Mouse (Mus musculus): ENCODE results near the gene Arhgap28. TPM values are rescaled to one million over a fixed set of nuclear protein-coding genes. Genes with fewer than 3 reads are reported as not detected.
A peak's percentile ranks its signal among the peaks of the same experiment; 100 is the strongest.

The Arhgap28 gene
- polyA plus RNA-seq (2015; fragmentation: Nextera tagmentation; extraction: Ambion mirVana): 5.7 and 5.8 TPM in 2 replicates

DNA sequence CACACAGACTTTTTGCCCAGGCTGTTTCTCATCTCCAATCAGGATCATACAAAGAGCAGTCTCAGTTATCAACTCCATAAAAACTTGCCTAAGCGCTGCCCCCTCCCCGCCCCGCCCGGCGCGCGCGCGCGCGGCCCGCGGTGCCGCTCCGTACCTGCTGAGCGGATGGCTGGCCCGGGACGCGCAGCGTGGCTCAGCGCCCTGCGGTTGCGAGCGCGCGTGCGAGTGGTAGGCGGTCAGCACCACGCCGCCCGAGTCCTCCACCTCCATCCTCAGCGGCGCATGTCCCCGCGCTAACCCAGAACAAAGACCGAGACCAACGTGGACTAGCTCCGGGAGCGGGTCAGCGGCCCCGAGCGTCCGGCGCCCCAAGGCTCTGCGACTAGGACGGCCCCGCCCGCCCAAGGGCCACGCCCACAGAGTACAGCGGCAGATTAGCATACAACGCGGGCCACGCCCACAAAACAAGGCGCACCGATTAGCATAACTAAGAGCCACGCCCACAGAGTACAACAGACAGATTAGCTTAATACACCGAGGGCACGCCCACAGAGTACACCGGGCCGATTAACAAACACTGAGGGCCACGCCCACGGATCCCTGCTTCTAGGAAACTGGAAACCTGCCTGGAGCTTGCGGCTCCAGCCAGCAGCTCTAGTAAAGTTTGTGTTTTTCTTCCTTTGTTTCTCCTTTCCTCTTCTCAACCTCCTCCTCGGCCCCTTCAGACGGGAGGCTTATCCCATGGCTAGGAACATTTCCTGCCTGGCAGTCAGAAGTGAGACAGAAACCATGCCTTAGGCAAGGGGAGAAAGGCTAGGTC lies at the start of gene Arhgap28:
TSS of gene Arhgap28 (minus strand) at position 380 of the 820 bp plus-strand sequence.
- TF ChIP-seq EP300 (optimal IDR thresholded peaks at IDR 0.05): no peak
- peak; percentile 95 for DNase-seq (ENCODE audit: low spot score)
- peak within 1 kb of the TSS; percentile 73 for H3K4me2 ChIP-seq (replicated peaks; ENCODE audit: low read depth)
- H3K36me3 ChIP-seq (ENCODE audit: control insufficient read depth, insufficient read depth, low read length): no peaks in the 10 kb centered on the region
- H3K9me3 ChIP-seq (ENCODE audit: control insufficient read depth, low read length): no peaks in the 10 kb centered on the region
- H3K9ac ChIP-seq (ENCODE audit: low read length): peak within 1 kb of the TSS; percentile 70
- WGBS: under 1% methylated on average over 64 of the region's 65 CpGs
- H3K4me3 ChIP-seq (ENCODE audit: low read depth, low read length): peak within 1 kb of the TSS; percentile 65
- H3K27ac ChIP-seq (replicated peaks): peak within 1 kb of the TSS; percentile 89
- no peaks in the 10 kb centered on the region; the same call in 1 of the 2 replicates for H3K4me1 ChIP-seq (replicated peaks; ENCODE audit: control insufficient read depth, insufficient read depth)
- no peaks in the 10 kb centered on the region for H3K27me3 ChIP-seq (ENCODE audit: control insufficient read depth, insufficient read depth, low read length)
- ATAC-seq (ENCODE audit: low FRiP score, low TSS enrichment): peak; percentile 99

DNA sequence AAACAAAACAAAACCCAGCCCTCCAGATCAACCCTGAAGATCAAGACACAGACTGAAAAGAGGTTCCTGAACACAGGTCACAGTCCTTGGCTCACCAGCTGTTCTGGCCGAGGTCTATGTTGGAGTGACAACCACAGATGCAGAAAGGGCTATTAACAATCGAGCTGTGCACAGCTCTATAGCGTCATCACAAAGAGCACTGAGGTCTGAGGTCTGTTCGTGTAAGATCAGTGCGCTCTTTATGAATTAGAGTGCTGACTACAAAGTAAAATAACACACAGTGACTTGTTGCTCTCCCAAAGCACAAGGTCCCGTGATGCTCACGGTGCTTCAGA lies 42.4 kb upstream of the Arhgap28 start:
- no peaks in the 10 kb centered on the region for H3K9me3 ChIP-seq (ENCODE audit: control insufficient read depth, low read length)
- 58% methylated on average over 7 of the region's 7 CpGs for WGBS
- H3K27me3 ChIP-seq (ENCODE audit: control insufficient read depth, insufficient read depth, low read length): no peaks in the 10 kb centered on the region
- H3K4me3 ChIP-seq (ENCODE audit: low read depth, low read length): no peak overlapping the region
- ATAC-seq (ENCODE audit: low FRiP score, low TSS enrichment) (no peak), DNase-seq (ENCODE audit: low spot score) (no peak)
- no peak overlapping the region for H3K4me2 ChIP-seq (replicated peaks; ENCODE audit: low read depth)
- no peak overlapping the region for H3K9ac ChIP-seq (ENCODE audit: low read length)
- TF ChIP-seq CTCF (IDR thresholded peaks at IDR 0.05; ENCODE audit: low read depth) (no peak), EP300 (optimal IDR thresholded peaks at IDR 0.05) (no peak)
- 0 out of 2 replicates have a peak overlapping the region, but pooled peaks have one; percentile 25 for H3K27ac ChIP-seq (replicated peaks)
- 0 out of 2 replicates have a peak, but pooled peaks cover 2% of the 10 kb centered on the region for H3K4me1 ChIP-seq (replicated peaks; ENCODE audit: control insufficient read depth, insufficient read depth)
- no peaks in the 10 kb centered on the region for H3K36me3 ChIP-seq (ENCODE audit: control insufficient read depth, insufficient read depth, low read length)

DNA sequence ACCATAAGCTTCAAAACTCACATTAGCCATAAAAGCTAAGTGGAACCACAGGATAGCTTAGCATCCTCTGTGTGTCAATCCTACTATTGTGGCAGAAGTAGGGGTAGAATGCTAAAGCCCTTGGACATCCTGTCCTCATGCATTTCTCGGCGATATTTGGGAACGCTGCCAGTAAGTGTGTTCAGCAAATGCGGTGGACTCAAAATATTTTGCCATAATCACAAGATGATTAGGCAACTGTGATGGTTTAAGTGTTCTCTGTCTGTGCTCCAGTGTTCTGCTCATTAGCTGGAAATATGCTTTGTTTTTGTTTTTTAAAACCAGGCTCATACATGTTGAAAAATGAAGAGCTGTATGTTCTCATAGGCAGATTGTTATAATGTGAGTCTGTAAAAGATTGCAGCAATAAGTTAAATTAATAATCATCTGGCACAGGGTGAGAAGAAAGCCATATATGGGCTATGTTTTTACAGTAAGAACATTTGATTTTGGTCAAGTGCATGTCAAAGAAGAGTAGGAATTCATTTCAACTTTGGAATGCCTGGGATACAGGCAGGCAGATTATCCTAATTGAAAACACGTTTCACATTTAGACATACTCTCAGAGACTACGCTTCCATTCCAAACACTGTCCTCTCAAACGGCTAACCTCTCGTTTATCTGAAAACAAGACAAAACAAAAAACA lies 41.9 kb upstream of the Arhgap28 start:
- ATAC-seq (ENCODE audit: low FRiP score, low TSS enrichment): no peak; the same call in 1 of the 2 replicates
- H3K27ac ChIP-seq (replicated peaks): 0 out of 2 replicates have a peak overlapping the region, but pooled peaks have one; percentile 25
- 42% methylated on average over 8 of the region's 8 CpGs for WGBS

DNA sequence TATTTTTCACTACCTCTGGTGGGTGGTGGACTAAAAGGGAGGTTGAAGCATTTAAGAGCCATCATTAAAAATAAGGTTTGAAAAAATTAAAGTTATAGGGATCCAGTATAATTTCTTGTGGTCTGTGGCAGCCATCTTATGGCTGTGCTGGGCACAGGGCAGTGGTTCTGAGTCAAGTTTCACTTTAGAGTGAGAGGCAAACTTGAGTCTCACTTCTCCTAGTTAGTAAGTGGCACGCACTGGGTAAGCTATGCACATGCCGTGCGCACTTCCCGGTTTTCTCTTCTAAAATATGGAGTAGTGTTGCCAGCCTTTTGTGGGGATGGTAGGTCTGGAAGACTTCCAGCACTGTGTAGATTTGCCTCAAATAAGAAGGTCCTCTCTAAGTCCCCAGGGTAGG lies 38.5 kb upstream of the Arhgap28 start:
- WGBS: 97% methylated on average over 4 of the region's 4 CpGs
- H3K27me3 ChIP-seq (ENCODE audit: control insufficient read depth, insufficient read depth, low read length): no peaks in the 10 kb centered on the region
- no peaks in the 10 kb centered on the region for H3K36me3 ChIP-seq (ENCODE audit: control insufficient read depth, insufficient read depth, low read length)
- no peak overlapping the region for H3K9ac ChIP-seq (ENCODE audit: low read length)
- no peak overlapping the region for H3K4me2 ChIP-seq (replicated peaks; ENCODE audit: low read depth)
- H3K4me1 ChIP-seq (replicated peaks; ENCODE audit: control insufficient read depth, insufficient read depth): 0 out of 2 replicates have a peak, but pooled peaks cover 2% of the 10 kb centered on the region
- H3K9me3 ChIP-seq (ENCODE audit: control insufficient read depth, low read length): no peaks in the 10 kb centered on the region
- TF ChIP-seq CTCF (IDR thresholded peaks at IDR 0.05; ENCODE audit: low read depth) (no peak), EP300 (optimal IDR thresholded peaks at IDR 0.05) (no peak)
- ATAC-seq (ENCODE audit: low FRiP score, low TSS enrichment) (no peak), DNase-seq (ENCODE audit: low spot score) (no peak)
- no peak overlapping the region for H3K4me3 ChIP-seq (ENCODE audit: low read depth, low read length)
- H3K27ac ChIP-seq (replicated peaks): no peak overlapping the region

More for the DNA sequence above, 41.9 kb upstream of the Arhgap28 start:
- Histone ChIP-seq H3K4me2 (replicated peaks; ENCODE audit: low read depth) (no peak overlapping the region), H3K36me3 (ENCODE audit: control insufficient read depth, insufficient read depth, low read length) (no peaks in the 10 kb centered on the region), H3K4me3 (ENCODE audit: low read depth, low read length) (no peak overlapping the region), H3K9ac (ENCODE audit: low read length) (no peak overlapping the region), H3K4me1 (replicated peaks; ENCODE audit: control insufficient read depth, insufficient read depth) (0 out of 2 replicates have a peak, but pooled peaks cover 2% of the 10 kb centered on the region), H3K9me3 (ENCODE audit: control insufficient read depth, low read length) (no peaks in the 10 kb centered on the region), H3K27me3 (ENCODE audit: control insufficient read depth, insufficient read depth, low read length) (no peaks in the 10 kb centered on the region)
- TF ChIP-seq EP300 (optimal IDR thresholded peaks at IDR 0.05) (no peak), CTCF (IDR thresholded peaks at IDR 0.05; ENCODE audit: low read depth) (no peak)
- no peak for DNase-seq (ENCODE audit: low spot score)

DNA sequence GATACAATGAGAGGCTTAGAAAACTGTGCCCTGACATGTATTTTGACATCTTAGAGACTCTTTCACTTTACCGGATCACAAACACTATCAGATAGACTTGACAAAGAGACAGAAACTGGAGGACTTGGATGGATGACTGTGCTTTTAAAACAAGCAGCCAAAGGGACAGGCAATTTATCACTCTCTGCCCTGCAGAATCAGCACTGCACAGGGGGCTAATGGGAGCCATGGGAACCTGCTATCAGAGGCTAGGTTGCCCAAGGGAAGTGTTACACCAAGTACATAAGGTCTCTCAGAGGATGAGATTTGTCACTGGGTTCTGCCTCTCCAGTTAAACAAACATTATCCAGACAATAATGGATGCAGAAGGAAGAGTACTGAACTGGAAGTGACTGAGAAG lies 33.1 kb upstream of the Arhgap28 start:
- no peaks in the 10 kb centered on the region for H3K4me1 ChIP-seq (replicated peaks; ENCODE audit: control insufficient read depth, insufficient read depth)
- DNase-seq (ENCODE audit: low spot score) (no peak), ATAC-seq (ENCODE audit: low FRiP score, low TSS enrichment) (no peak)
- no peaks in the 10 kb centered on the region for H3K36me3 ChIP-seq (ENCODE audit: control insufficient read depth, insufficient read depth, low read length)
- no peak overlapping the region for H3K4me3 ChIP-seq (ENCODE audit: low read depth, low read length)
- TF ChIP-seq CTCF (IDR thresholded peaks at IDR 0.05; ENCODE audit: low read depth) (no peak), EP300 (optimal IDR thresholded peaks at IDR 0.05) (no peak)
- 23% methylated on average over 1 of the region's 1 CpGs for WGBS
- no peak overlapping the region for H3K9ac ChIP-seq (ENCODE audit: low read length)
- no peaks in the 10 kb centered on the region for H3K9me3 ChIP-seq (ENCODE audit: control insufficient read depth, low read length)
- H3K4me2 ChIP-seq (replicated peaks; ENCODE audit: low read depth): no peak overlapping the region
- H3K27me3 ChIP-seq (ENCODE audit: control insufficient read depth, insufficient read depth, low read length): no peaks in the 10 kb centered on the region
- H3K27ac ChIP-seq (replicated peaks): no peak overlapping the region

DNA sequence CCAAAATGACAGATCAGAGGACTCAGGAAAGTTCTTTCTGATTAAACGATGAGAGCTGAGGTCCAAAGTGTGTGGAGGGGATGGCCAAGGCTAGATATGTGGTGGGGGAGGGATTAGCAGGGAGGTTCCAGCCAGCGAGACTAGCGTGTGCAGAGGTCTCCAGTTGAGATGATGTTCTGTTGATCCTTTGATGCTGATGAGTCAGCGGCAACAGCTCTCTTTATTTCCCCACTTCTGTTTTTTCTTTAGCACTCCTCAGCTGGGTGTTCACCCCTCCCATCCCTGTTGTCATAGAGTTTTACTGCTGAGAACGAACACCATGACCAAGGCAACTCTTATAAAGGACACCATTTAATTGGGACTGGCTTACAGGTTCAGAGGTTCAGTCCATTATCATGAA lies 25.6 kb upstream of the Arhgap28 start:
- no peaks in the 10 kb centered on the region for H3K36me3 ChIP-seq (ENCODE audit: control insufficient read depth, insufficient read depth, low read length)
- H3K27me3 ChIP-seq (ENCODE audit: control insufficient read depth, insufficient read depth, low read length): no peaks in the 10 kb centered on the region
- no peaks in the 10 kb centered on the region for H3K9me3 ChIP-seq (ENCODE audit: control insufficient read depth, low read length)
- H3K4me1 ChIP-seq (replicated peaks; ENCODE audit: control insufficient read depth, insufficient read depth): no peaks in the 10 kb centered on the region
- H3K9ac ChIP-seq (ENCODE audit: low read length): no peak overlapping the region
- no peak overlapping the region for H3K27ac ChIP-seq (replicated peaks)
- 61% methylated on average over 5 of the region's 5 CpGs for WGBS
- H3K4me3 ChIP-seq (ENCODE audit: low read depth, low read length): no peak overlapping the region
- DNase-seq (ENCODE audit: low spot score): no peak
- no peak overlapping the region for H3K4me2 ChIP-seq (replicated peaks; ENCODE audit: low read depth)
- ATAC-seq (ENCODE audit: low FRiP score, low TSS enrichment): no peak
- no peak for TF ChIP-seq EP300 (optimal IDR thresholded peaks at IDR 0.05)
- TF ChIP-seq CTCF (IDR thresholded peaks at IDR 0.05; ENCODE audit: low read depth): no peak
